Mouse (Mus musculus): Measurements from ENCODE around the gene Hoxb1. TPM values are rescaled to one million over a fixed set of nuclear protein-coding genes. Genes with fewer than 3 reads are reported as not detected.

Gene Hoxb1
- total and polyA plus RNA-seq, 2 experiments: not detected

DNA sequence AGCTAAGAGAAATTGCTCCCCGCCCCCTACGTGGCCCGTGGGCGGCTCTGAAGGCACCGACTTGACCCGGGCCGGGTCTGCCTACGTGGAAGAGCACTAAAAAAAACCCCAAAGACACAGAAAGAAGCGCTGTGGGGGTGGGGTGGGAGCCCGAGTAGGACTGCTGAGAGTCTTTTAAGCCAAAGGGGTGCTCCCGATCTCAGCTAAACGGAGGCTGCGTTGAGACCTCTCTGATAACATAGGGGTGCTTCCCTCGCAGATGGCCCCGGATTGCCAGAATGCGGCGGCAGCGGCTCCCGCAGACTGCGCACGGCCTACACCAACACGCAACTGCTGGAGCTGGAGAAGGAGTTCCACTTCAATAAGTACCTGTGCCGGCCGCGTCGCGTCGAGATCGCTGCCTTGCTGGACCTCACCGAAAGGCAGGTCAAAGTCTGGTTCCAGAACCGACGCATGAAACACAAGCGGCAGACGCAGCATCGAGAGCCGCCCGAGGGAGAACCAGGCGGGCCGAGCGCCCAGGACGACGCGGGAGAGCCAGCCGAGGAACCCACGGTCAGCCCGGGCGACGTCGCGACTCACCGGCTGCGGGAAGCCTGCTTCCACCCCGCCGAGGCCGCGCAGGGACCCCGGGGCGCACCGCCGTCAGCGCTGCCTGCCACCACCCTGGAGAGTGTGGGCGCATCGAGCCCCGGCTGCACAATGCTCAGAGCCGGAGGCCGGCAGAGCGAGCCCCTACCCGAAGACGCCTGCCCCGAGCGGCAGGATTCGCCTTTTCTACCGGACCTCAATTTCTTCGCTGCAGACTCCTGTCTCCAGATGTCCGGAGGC, 12.6 kb upstream of the Hoxb1 start:
- TF ChIP-seq CTCF (IDR thresholded peaks at IDR 0.05; ENCODE audit: low read depth, low read length) (no peak), POLR2A (IDR thresholded peaks at IDR 0.05; ENCODE audit: extremely low read depth, insufficient read depth, low read length) (no peak)
- Histone ChIP-seq H3K9ac (ENCODE audit: low read depth, low read length) (peak overlapping the region; percentile 82), H3K36me3 (ENCODE audit: control insufficient read depth, insufficient read depth, low read length) (no peaks in the 10 kb centered on the region), H3K79me2 (ENCODE audit: control insufficient read depth, insufficient read depth, low read length) (no peaks in the 10 kb centered on the region), H3K4me1 (ENCODE audit: control insufficient read depth, insufficient read depth, low read length) (peaks cover 3% of the 10 kb centered on the region; the same call in 1 of the 2 replicates), H3K4me3 (ENCODE audit: insufficient read depth, low read depth, low read length) (peak overlapping the region; percentile 73), H3K27me3 (ENCODE audit: control insufficient read depth, insufficient read depth, low read length) (peaks cover 21% of the 10 kb centered on the region), H3K27ac (replicated peaks; ENCODE audit: insufficient read depth, low read depth, low read length) (peak overlapping the region; percentile 51)
- no peak for DNase-seq (ENCODE audit: extremely low read depth, low read depth, low spot score)
- WGBS: 2% methylated on average over 75 of the region's 75 CpGs

DNA sequence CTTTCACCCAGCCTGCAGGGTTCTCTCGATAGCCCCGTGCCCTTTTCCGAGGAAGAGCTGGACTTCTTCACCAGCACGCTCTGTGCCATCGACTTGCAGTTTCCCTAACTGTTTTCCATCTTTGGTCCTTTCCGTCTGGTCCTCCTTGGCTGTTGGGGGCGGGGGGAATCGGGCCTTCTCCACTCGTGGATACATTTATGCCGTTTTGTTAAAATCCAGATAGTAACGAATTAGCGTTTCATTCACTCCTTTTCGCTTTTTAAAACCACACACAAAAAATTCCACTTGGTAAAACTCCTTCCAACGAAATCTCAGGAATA, 12.1 kb upstream of the Hoxb1 start:
- Histone ChIP-seq H3K4me3 (ENCODE audit: insufficient read depth, low read depth, low read length) (peak overlapping the region; percentile 73), H3K79me2 (ENCODE audit: control insufficient read depth, insufficient read depth, low read length) (no peaks in the 10 kb centered on the region), H3K4me1 (ENCODE audit: control insufficient read depth, insufficient read depth, low read length) (peaks cover 1% of the 10 kb centered on the region; the same call in 1 of the 2 replicates), H3K27ac (replicated peaks; ENCODE audit: insufficient read depth, low read depth, low read length) (peak overlapping the region; percentile 51), H3K27me3 (ENCODE audit: control insufficient read depth, insufficient read depth, low read length) (peaks cover 16% of the 10 kb centered on the region), H3K9ac (ENCODE audit: low read depth, low read length) (peak overlapping the region; percentile 82), H3K36me3 (ENCODE audit: control insufficient read depth, insufficient read depth, low read length) (no peaks in the 10 kb centered on the region)
- TF ChIP-seq POLR2A (IDR thresholded peaks at IDR 0.05; ENCODE audit: extremely low read depth, insufficient read depth, low read length) (no peak), CTCF (IDR thresholded peaks at IDR 0.05; ENCODE audit: low read depth, low read length) (no peak)
- no peak for DNase-seq (ENCODE audit: extremely low read depth, low read depth, low spot score)
- WGBS: 4% methylated on average over 14 of the region's 14 CpGs

DNA sequence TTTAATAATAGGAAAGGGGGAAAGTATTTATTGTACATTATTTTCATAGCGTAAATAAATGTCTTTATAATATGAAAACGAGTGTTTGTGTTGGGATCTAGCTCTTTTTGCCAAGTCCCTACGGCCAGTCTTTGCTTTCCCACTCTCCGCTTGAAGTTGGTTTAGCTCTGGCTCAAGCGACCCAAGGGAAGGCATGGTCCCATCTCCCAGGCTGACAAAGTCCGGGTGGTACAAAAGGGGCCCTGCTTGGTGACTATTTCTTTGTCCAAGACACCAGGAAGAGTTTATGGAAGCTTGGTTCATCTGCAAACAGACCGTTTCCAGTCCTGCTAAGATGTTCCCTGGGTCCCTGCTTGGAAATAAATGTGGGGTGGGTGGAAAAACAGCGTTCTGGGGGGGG, 11.6 kb upstream of the Hoxb1 start:
- Histone ChIP-seq H3K27me3 (ENCODE audit: control insufficient read depth, insufficient read depth, low read length) (peaks cover 15% of the 10 kb centered on the region), H3K79me2 (ENCODE audit: control insufficient read depth, insufficient read depth, low read length) (no peaks in the 10 kb centered on the region), H3K9ac (ENCODE audit: low read depth, low read length) (0 out of 2 replicates have a peak overlapping the region, but pooled peaks have one; percentile 36), H3K4me3 (ENCODE audit: insufficient read depth, low read depth, low read length) (no peak overlapping the region), H3K4me1 (ENCODE audit: control insufficient read depth, insufficient read depth, low read length) (no peaks in the 10 kb centered on the region), H3K36me3 (ENCODE audit: control insufficient read depth, insufficient read depth, low read length) (no peaks in the 10 kb centered on the region), H3K27ac (replicated peaks; ENCODE audit: insufficient read depth, low read depth, low read length) (no peak overlapping the region)
- TF ChIP-seq POLR2A (IDR thresholded peaks at IDR 0.05; ENCODE audit: extremely low read depth, insufficient read depth, low read length) (no peak), CTCF (IDR thresholded peaks at IDR 0.05; ENCODE audit: low read depth, low read length) (no peak)
- no peak for DNase-seq (ENCODE audit: extremely low read depth, low read depth, low spot score)
- 17% methylated on average over 8 of the region's 8 CpGs for WGBS

DNA sequence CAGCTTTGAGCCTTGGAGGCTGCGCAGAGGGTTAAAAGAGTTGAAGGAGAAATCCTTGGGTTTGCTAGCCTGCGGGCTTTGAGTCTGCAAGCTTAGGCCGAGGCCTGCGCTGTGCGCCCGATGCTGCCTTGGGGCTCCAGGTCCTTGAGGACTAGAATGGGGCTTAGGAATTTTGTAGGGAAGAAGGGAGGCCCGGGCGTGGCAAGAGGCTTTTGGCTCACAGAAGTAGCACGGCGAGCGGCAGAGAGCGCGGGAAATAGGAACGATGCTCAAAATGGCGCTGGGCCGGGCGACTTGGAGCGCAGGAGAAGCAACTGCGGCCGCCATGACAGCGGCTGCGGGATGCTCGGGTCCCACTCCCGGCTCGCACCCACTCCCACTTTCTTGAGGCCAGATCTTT, 11.2 kb upstream of the Hoxb1 start:
- WGBS: 7% methylated on average over 25 of the region's 25 CpGs
- H3K79me2 ChIP-seq (ENCODE audit: control insufficient read depth, insufficient read depth, low read length): no peaks in the 10 kb centered on the region
- no peaks in the 10 kb centered on the region for H3K4me1 ChIP-seq (ENCODE audit: control insufficient read depth, insufficient read depth, low read length)
- H3K9ac ChIP-seq (ENCODE audit: low read depth, low read length): peak overlapping the region; percentile 18; the same call in 1 of the 2 replicates
- no peak for DNase-seq (ENCODE audit: extremely low read depth, low read depth, low spot score)
- no peak for TF ChIP-seq CTCF (IDR thresholded peaks at IDR 0.05; ENCODE audit: low read depth, low read length)
- no peaks in the 10 kb centered on the region for H3K36me3 ChIP-seq (ENCODE audit: control insufficient read depth, insufficient read depth, low read length)
- peaks cover 15% of the 10 kb centered on the region for H3K27me3 ChIP-seq (ENCODE audit: control insufficient read depth, insufficient read depth, low read length)
- H3K4me3 ChIP-seq (ENCODE audit: insufficient read depth, low read depth, low read length): peak overlapping the region; percentile 14; the same call in 1 of the 2 replicates
- H3K27ac ChIP-seq (replicated peaks; ENCODE audit: insufficient read depth, low read depth, low read length): no peak overlapping the region

DNA sequence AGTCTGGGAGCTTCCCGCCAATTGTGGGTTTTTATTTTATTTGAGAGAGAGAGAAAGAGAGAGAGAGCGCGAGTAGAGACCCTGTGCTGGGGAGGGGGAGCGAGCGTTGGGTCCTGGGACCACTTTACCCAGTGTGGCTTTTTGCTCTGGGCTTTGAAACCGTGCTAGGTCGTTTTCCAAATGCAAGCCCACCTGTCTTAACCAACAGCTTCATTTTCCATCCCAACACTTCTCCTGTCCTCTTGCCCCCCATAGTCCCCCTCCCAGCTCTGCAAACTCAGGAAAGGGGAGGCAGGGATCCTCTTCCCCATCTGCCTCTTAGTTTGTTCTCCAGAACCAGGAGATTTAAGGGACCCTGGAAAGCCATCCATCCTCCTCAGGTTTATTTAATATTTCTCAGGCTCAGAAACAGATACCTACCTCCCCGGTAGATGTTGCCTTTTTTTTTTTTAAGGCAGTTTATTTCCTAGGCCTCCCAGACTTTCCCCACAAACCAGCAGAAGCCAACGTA, 10.7 kb upstream of the Hoxb1 start:
- WGBS: 20% methylated on average over 9 of the region's 9 CpGs
- Histone ChIP-seq H3K9ac (ENCODE audit: low read depth, low read length) (no peak overlapping the region), H3K36me3 (ENCODE audit: control insufficient read depth, insufficient read depth, low read length) (no peaks in the 10 kb centered on the region), H3K27me3 (ENCODE audit: control insufficient read depth, insufficient read depth, low read length) (peaks cover 15% of the 10 kb centered on the region), H3K27ac (replicated peaks; ENCODE audit: insufficient read depth, low read depth, low read length) (no peak overlapping the region), H3K4me3 (ENCODE audit: insufficient read depth, low read depth, low read length) (peak overlapping the region; percentile 14; the same call in 1 of the 2 replicates), H3K79me2 (ENCODE audit: control insufficient read depth, insufficient read depth, low read length) (no peaks in the 10 kb centered on the region), H3K4me1 (ENCODE audit: control insufficient read depth, insufficient read depth, low read length) (no peaks in the 10 kb centered on the region)
- TF ChIP-seq CTCF (IDR thresholded peaks at IDR 0.05; ENCODE audit: low read depth, low read length) (no peak), POLR2A (IDR thresholded peaks at IDR 0.05; ENCODE audit: extremely low read depth, insufficient read depth, low read length) (no peak)
- DNase-seq (ENCODE audit: extremely low read depth, low read depth, low spot score): no peak

DNA sequence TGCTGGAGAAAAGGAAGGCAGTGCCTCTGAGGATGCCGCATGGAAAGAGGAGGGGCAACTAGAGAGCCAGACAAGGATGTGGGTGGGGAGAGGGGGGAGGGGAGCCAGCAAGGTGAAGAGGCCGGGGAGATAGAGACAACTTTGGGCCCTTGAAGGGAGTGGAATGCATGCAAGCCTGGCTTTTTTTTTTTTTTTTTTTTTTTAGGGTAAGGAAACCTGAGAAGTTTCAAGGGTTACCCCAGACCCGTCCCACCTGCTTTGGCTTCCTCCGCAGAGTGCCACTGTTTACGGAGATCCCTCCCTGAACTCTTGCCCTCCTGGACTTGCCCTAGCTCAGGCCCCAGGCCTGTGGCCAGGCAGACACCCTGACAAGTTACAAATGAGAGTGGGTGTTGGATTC, 1.7 kb upstream of the Hoxb1 start:
- peaks cover 15% of the 10 kb centered on the region for H3K27me3 ChIP-seq (ENCODE audit: control insufficient read depth, insufficient read depth, low read length)
- TF ChIP-seq POLR2A (IDR thresholded peaks at IDR 0.05; ENCODE audit: extremely low read depth, insufficient read depth, low read length) (no peak), CTCF (IDR thresholded peaks at IDR 0.05; ENCODE audit: low read depth, low read length) (no peak)
- H3K4me3 ChIP-seq (ENCODE audit: insufficient read depth, low read depth, low read length): no peak overlapping the region
- no peak overlapping the region for H3K9ac ChIP-seq (ENCODE audit: low read depth, low read length)
- DNase-seq (ENCODE audit: extremely low read depth, low read depth, low spot score): no peak
- no peaks in the 10 kb centered on the region for H3K36me3 ChIP-seq (ENCODE audit: control insufficient read depth, insufficient read depth, low read length)
- 29% methylated on average over 5 of the region's 5 CpGs for WGBS
- no peaks in the 10 kb centered on the region for H3K79me2 ChIP-seq (ENCODE audit: control insufficient read depth, insufficient read depth, low read length)
- H3K4me1 ChIP-seq (ENCODE audit: control insufficient read depth, insufficient read depth, low read length): no peaks in the 10 kb centered on the region
- no peak overlapping the region for H3K27ac ChIP-seq (replicated peaks; ENCODE audit: insufficient read depth, low read depth, low read length)

All from liver, adult 2 months (tissue).